Mouse (Mus musculus) erythroblast, embryonic 14.5 days (primary cell): ENCODE data around the gene 9530077C05Rik. TPM values are rescaled to one million over a fixed set of nuclear protein-coding genes. Genes with fewer than 3 reads are reported as not detected.

Experiments
- H3K27me3 ChIP-seq: 2 replicates; pipeline ENCODE4 v1.6.1; 2012; ENCODE audit warnings: inconsistent platforms; ENCODE audit not compliant: control insufficient read depth
- H3K36me3 ChIP-seq: 2 replicates; pipeline ENCODE4 v1.6.1; 2012; ENCODE audit warnings: mild to moderate bottlenecking, inconsistent platforms; ENCODE audit not compliant: control insufficient read depth
- H3K4me1 ChIP-seq: 2 replicates; pipeline ENCODE4 v1.6.1; 2012; ENCODE audit warnings: inconsistent platforms; ENCODE audit not compliant: control insufficient read depth
- H3K4me3 ChIP-seq: replicated peaks from 2 replicates; pipeline ENCODE3; 2012; ENCODE audit warnings: moderate library complexity, mild to moderate bottlenecking, inconsistent platforms
- H3K9me3 ChIP-seq: 2 replicates; pipeline ENCODE4 v1.6.1; 2012; ENCODE audit warnings: low read length, inconsistent platforms, mixed read lengths; ENCODE audit not compliant: control insufficient read depth
- GATA1 ChIP-seq: IDR thresholded peaks from 2 replicates; pipeline ENCODE4 v1.6.1; 2012; ENCODE audit warnings: low read length, inconsistent platforms, mixed read lengths
- TAL1 ChIP-seq: IDR thresholded peaks from 3 replicates; pipeline ENCODE4 v1.6.1; 2012; ENCODE audit warnings: low read length, inconsistent platforms, mixed read lengths
- polyA plus RNA-seq: library from polyadenylated mRNA; stranded (reverse); fragments of >175 nt; gene quantifications from 2 replicates; pipeline ENCODE4 v1.2.3, GENCODE M21; 2012

Gene 9530077C05Rik
- polyA plus RNA-seq, 1 experiment = 0.16 TPM

- Histone ChIP-seq H3K9me3 (no peaks in the 10 kb centered on the region), H3K4me3 (peak overlapping the region; percentile 90), H3K27me3 (no peaks in the 10 kb centered on the region), H3K36me3 (peaks cover 24% of the 10 kb centered on the region), H3K4me1 (peaks cover 28% of the 10 kb centered on the region)
- no peak for TF ChIP-seq GATA1
- TF ChIP-seq TAL1 = no peak
These were observed 56.3 kb downstream of the 9530077C05Rik start for GRCm38 (mm10) chr9:22467371-22468169.

GRCm38 (mm10) chr9:22468170-22468898 is 57.0 kb downstream of the 9530077C05Rik start:
- peak overlapping the region; percentile 90 for H3K4me3 ChIP-seq
- H3K27me3 ChIP-seq = no peaks in the 10 kb centered on the region
- H3K4me1 ChIP-seq = peaks cover 33% of the 10 kb centered on the region
- H3K36me3 ChIP-seq = peaks cover 22% of the 10 kb centered on the region
- H3K9me3 ChIP-seq = no peaks in the 10 kb centered on the region
- TF ChIP-seq GATA1 = no peak
- no peak for TF ChIP-seq TAL1

GRCm38 (mm10) chr9:22468899-22469259 is 57.6 kb downstream of the 9530077C05Rik start:
- Histone ChIP-seq H3K36me3 (peaks cover 19% of the 10 kb centered on the region), H3K4me1 (peaks cover 33% of the 10 kb centered on the region), H3K9me3 (no peaks in the 10 kb centered on the region), H3K27me3 (no peaks in the 10 kb centered on the region), H3K4me3 (peak overlapping the region; percentile 90)
- TF ChIP-seq TAL1 (no peak), GATA1 (no peak)

- Histone ChIP-seq H3K4me1 (peaks cover 33% of the 10 kb centered on the region), H3K4me3 (peak within 1 kb of the TSS; percentile 90), H3K9me3 (no peaks in the 10 kb centered on the region), H3K27me3 (no peaks in the 10 kb centered on the region), H3K36me3 (peaks cover 14% of the 10 kb centered on the region)
- TF ChIP-seq TAL1 = no peak
- no peak for TF ChIP-seq GATA1
These were observed 58.3 kb downstream of the 9530077C05Rik start, which contains the start of gene Rp9 for GRCm38 (mm10) chr9:22469643-22470042. Gene Rp9 (minus strand): TSS chr9:22469743.

- no peaks in the 10 kb centered on the region for H3K36me3 ChIP-seq
- H3K4me3 ChIP-seq = peak within 1 kb of the TSS; percentile 64
- TF ChIP-seq TAL1 (no peak), GATA1 (no peak)
- H3K9me3 ChIP-seq = no peaks in the 10 kb centered on the region
- no peaks in the 10 kb centered on the region for H3K27me3 ChIP-seq
- H3K4me1 ChIP-seq = peaks cover 26% of the 10 kb centered on the region
These were observed 64.1 kb downstream of the 9530077C05Rik start, which contains the start of gene Bbs9 for GRCm38 (mm10) chr9:22475424-22475868. Gene Bbs9 (plus strand): TSS chr9:22475715.

GRCm38 (mm10) chr9:22476265-22476664 is 65.0 kb downstream of the 9530077C05Rik start:
- Histone ChIP-seq H3K4me1 (peaks cover 26% of the 10 kb centered on the region), H3K27me3 (no peaks in the 10 kb centered on the region), H3K4me3 (peak overlapping the region; percentile 64), H3K9me3 (no peaks in the 10 kb centered on the region), H3K36me3 (no peaks in the 10 kb centered on the region)
- TF ChIP-seq GATA1 (no peak), TAL1 (no peak)

- no peak for TF ChIP-seq GATA1
- TF ChIP-seq TAL1 = no peak
- Histone ChIP-seq H3K36me3 (no peaks in the 10 kb centered on the region), H3K4me3 (no peak overlapping the region), H3K4me1 (peaks cover 21% of the 10 kb centered on the region), H3K27me3 (no peaks in the 10 kb centered on the region), H3K9me3 (no peaks in the 10 kb centered on the region)
These were observed 67.6 kb downstream of the 9530077C05Rik start for GRCm38 (mm10) chr9:22478946-22479345.

- TF ChIP-seq GATA1 (no peak), TAL1 (no peak)
These were observed 72.7 kb downstream of the 9530077C05Rik start for GRCm38 (mm10) chr9:22483866-22484561.

More at GRCm38 (mm10) chr9:22483866-22484561, 72.7 kb downstream of the 9530077C05Rik start:
- no peaks in the 10 kb centered on the region for H3K36me3 ChIP-seq
- no peaks in the 10 kb centered on the region for H3K4me1 ChIP-seq
- H3K27me3 ChIP-seq = no peaks in the 10 kb centered on the region
- H3K9me3 ChIP-seq = no peaks in the 10 kb centered on the region
- H3K4me3 ChIP-seq = no peak overlapping the region
